Mouse (Mus musculus) spleen, adult 2 months (tissue): ENCODE results near the gene Psmg4.

Experiments used
- CTCF ChIP-seq: fragments of 200-500 bp; IDR thresholded peaks from 2 replicates; pipeline ENCODE4 v1.5.1; 2011; ENCODE audit warnings: mild to moderate bottlenecking, inconsistent platforms; ENCODE audit not compliant: insufficient read depth, insufficient read length, insufficient replicate concordance; ENCODE audit errors: extremely low read depth
- POLR2A ChIP-seq: fragments of 200-500 bp; IDR thresholded peaks from 2 replicates; pipeline ENCODE4 v1.6.1; 2011; ENCODE audit warnings: low read depth, low read length, inconsistent platforms

- TF ChIP-seq POLR2A = no peak
- no peak for TF ChIP-seq CTCF
Measured at GRCm38 (mm10) chr13:34174025-34174424, 11.3 kb downstream of the Psmg4 start.
